Mouse (Mus musculus) embryonic facial prominence, embryonic 10.5 days (tissue): Measurements from ENCODE around the gene Mvb12b. TPM values are rescaled to one million over a fixed set of nuclear protein-coding genes. Genes with fewer than 3 reads are reported as not detected.

Source experiments
- DNase-seq: peaks from one replicate; pipeline ENCODE4 v3.0.0-alpha.2; 2017; ENCODE audit warnings: low spot score
- H3K27ac ChIP-seq: fragments of 300-500 bp; sonication (generic); replicated peaks from 2 replicates; pipeline ENCODE4 v1.5.1; 2016; ENCODE audit warnings: mild to moderate bottlenecking
- H3K27me3 ChIP-seq: fragments of 300-500 bp; sonication (generic); replicated peaks from 2 replicates; pipeline ENCODE4 v1.6.1; 2016; ENCODE audit warnings: low read depth, mild to moderate bottlenecking; ENCODE audit not compliant: poor library complexity, severe bottlenecking
- H3K36me3 ChIP-seq: fragments of 300-500 bp; sonication (generic); replicated peaks from 2 replicates; pipeline ENCODE4 v1.6.1; 2016; ENCODE audit warnings: mild to moderate bottlenecking, moderate library complexity
- H3K4me1 ChIP-seq: fragments of 300-500 bp; sonication (generic); 2 replicates; pipeline ENCODE4 v1.6.1; 2016
- H3K4me3 ChIP-seq: fragments of 300-500 bp; sonication (generic); 2 replicates; pipeline ENCODE4 v1.5.1; 2016; ENCODE audit warnings: mild to moderate bottlenecking, moderate library complexity
- H3K9me3 ChIP-seq: fragments of 300-500 bp; sonication (generic); 2 replicates; pipeline ENCODE4 v1.6.1; 2016; ENCODE audit warnings: mild to moderate bottlenecking
- WGBS: fragments of 180-500 bp; shearing (Covaris S2); methylation state at CpG from one replicate; pipeline ENCODE4 v1.1.7; 2016; 5-methylcytosine and 5-hydroxymethylcytosine counted together
- polyA plus RNA-seq: library from polyadenylated mRNA; unstranded; fragments of >200 nt; fragmentation: Nextera tagmentation; extraction: Ambion mirVana; gene quantifications from 2 replicates; pipeline ENCODE4 v1.2.1, GENCODE M21; 2016

Mvb12b gene
- polyA plus RNA-seq, 1 experiment from 2014 or later: 16.1 TPM

DNA sequence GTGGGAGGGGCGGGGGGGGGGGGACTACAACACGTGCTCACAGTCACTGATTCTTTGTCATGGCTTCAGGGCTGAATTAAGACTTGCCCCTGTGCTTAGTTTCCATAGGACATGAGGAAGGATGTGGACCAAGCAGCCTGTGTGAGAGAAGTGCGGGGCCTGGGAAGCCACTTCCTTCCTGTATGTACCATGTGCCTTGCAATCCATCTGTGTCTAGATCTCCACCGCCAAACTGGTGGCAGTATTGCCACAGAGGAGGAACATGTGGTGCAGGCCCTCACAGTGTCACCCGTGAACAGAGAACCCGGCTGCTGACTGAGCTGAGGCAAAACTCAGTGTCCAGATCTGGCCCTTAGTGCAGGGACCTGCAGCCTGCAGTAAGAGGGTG, 132.1 kb downstream of the Mvb12b start:
- no peak overlapping the region for H3K4me3 ChIP-seq
- H3K36me3 ChIP-seq: peaks cover 11% of the 10 kb centered on the region
- 71% methylated on average over 6 of the region's 6 CpGs for WGBS
- H3K27me3 ChIP-seq: no peaks in the 10 kb centered on the region
- H3K4me1 ChIP-seq: peaks cover 60% of the 10 kb centered on the region
- H3K9me3 ChIP-seq: no peaks in the 10 kb centered on the region
- peak overlapping the region; percentile 77 for H3K27ac ChIP-seq
- no peak for DNase-seq

- Histone ChIP-seq H3K4me1 (peaks cover 54% of the 10 kb centered on the region), H3K9me3 (no peaks in the 10 kb centered on the region), H3K36me3 (peaks cover 16% of the 10 kb centered on the region), H3K4me3 (no peak overlapping the region), H3K27me3 (no peaks in the 10 kb centered on the region), H3K27ac (peak overlapping the region; percentile 77)
- DNase-seq: no peak
- 77% methylated on average over 7 of the region's 7 CpGs for WGBS
Observed at GRCm38 (mm10) chr2:33754980-33755632, 132.6 kb downstream of the Mvb12b start.

DNA sequence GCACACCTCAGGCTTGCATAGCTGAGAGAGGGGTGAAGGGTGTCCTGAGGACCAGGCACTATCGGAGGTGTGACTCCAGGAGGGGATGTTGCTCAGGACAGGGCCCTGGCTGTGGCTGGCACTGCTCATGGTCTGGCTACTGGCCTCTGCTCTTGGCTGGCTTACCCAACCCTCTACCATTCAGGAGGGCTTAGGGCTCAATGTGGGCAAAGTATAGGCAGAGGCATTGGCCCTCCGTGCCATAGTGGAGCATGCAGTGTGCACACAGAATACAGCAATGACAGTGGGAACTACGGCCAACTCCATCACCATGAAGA, 133.5 kb downstream of the Mvb12b start:
- 0 out of 2 replicates have a peak overlapping the region, but pooled peaks have one; percentile 11 for H3K4me3 ChIP-seq
- no peaks in the 10 kb centered on the region for H3K27me3 ChIP-seq
- H3K36me3 ChIP-seq: peaks cover 24% of the 10 kb centered on the region
- 82% methylated on average over 3 of the region's 3 CpGs for WGBS
- H3K4me1 ChIP-seq: peaks cover 46% of the 10 kb centered on the region
- peak overlapping the region; percentile 77 for H3K27ac ChIP-seq
- H3K9me3 ChIP-seq: no peaks in the 10 kb centered on the region
- DNase-seq: no peak

DNA sequence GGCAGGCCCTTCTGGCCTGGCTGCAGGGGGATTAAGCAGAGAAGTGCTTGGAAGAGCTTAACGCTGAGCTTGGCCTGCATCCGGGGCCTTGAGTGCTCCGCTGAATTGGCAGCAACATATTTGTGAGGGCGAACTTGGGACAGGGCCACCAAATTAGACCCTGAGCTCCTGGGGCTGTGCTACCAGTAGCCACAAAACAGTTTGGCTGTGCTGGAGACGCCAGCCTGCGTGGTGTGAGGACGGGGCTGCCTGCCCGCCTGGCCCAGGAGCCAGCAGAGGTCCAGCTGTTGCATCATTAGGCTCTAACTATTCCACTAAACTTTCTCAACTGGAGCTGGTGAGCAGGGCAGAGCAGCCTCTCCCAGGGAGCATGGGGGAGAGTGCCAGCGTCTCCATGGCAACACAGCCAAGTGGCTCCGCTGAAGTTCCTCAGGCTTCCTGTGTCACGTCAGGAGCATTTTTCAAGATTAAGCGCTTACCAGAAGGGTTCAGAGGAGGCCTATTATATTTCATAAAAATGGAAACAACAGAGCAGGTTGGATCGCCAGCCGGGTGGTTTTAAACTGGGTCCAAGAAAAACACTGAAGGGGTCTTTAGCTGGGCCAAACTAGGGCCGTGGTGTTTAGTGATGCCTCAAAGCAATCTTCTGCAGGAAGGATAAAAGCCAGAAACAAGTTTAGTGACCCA, 134.0 kb downstream of the Mvb12b start:
- WGBS: 30% methylated on average over 15 of the region's 15 CpGs

GRCm38 (mm10) chr2:33750611-33751010, 137.1 kb downstream of the Mvb12b start:
- WGBS: 88% methylated on average over 7 of the region's 7 CpGs
- peaks cover 38% of the 10 kb centered on the region for H3K4me1 ChIP-seq
- H3K27ac ChIP-seq: peak overlapping the region; percentile 36; the same call in 1 of the 2 replicates

More for the DNA sequence above, 134.0 kb downstream of the Mvb12b start:
- Histone ChIP-seq H3K9me3 (no peaks in the 10 kb centered on the region), H3K36me3 (peaks cover 29% of the 10 kb centered on the region), H3K4me3 (peak overlapping the region; percentile 11; the same call in 1 of the 2 replicates), H3K27me3 (no peaks in the 10 kb centered on the region), H3K27ac (peak overlapping the region; percentile 82), H3K4me1 (peaks cover 43% of the 10 kb centered on the region)
- peak; percentile 81 for DNase-seq

DNA sequence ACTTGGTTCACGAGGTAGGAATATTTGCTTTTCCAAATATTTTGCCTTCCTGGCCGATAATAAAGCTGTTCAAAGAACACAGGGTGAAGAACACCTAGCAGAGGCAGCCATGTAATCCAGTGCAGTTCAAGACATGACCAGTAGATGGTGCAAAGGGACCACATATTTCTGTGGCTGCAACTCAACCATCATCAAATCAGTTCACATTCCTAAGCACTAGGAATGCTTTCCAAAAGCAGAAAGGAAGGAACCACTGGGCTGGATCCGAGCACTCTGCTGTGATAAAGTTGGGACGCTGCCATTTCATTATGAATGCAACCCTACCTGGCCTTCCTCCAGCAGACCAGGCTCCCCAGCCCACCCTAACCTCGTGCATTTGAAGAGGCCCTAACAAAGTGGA, 141.3 kb downstream of the Mvb12b start:
- no peaks in the 10 kb centered on the region for H3K27me3 ChIP-seq
- H3K27ac ChIP-seq: no peak overlapping the region
- peak; percentile 79 for DNase-seq
- no peaks in the 10 kb centered on the region for H3K9me3 ChIP-seq
- H3K4me1 ChIP-seq: peaks cover 3% of the 10 kb centered on the region; the same call in 1 of the 2 replicates
- H3K4me3 ChIP-seq: no peak overlapping the region
- WGBS: 14% methylated on average over 5 of the region's 5 CpGs
- peaks cover 33% of the 10 kb centered on the region for H3K36me3 ChIP-seq

More at GRCm38 (mm10) chr2:33750611-33751010, 137.1 kb downstream of the Mvb12b start:
- peaks cover 37% of the 10 kb centered on the region for H3K36me3 ChIP-seq
- H3K27me3 ChIP-seq: no peaks in the 10 kb centered on the region
- DNase-seq: no peak
- H3K4me3 ChIP-seq: no peak overlapping the region
- no peaks in the 10 kb centered on the region for H3K9me3 ChIP-seq

DNA sequence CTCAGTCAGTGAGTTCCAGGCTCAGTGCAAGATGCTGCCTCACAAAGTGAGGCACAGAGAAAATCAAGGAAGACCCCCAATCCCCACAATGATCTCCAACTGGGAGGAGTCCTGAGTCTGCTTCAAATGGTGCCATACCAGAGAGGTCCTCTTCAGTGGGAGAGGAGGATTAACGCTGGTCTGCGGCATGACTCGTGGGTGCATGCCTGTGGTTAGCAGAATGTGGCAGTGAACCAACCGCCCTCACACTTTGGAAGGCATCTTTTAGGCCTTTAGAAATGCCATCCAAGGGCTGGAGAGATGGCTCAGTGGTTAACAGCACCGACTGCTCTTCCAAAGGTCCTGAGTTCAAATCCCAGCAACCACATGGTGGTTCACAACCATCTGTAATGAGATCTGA, 142.0 kb downstream of the Mvb12b start:
- no peaks in the 10 kb centered on the region for H3K9me3 ChIP-seq
- no peak overlapping the region for H3K4me3 ChIP-seq
- peaks cover 3% of the 10 kb centered on the region; the same call in 1 of the 2 replicates for H3K4me1 ChIP-seq
- H3K27ac ChIP-seq: no peak overlapping the region
- DNase-seq: no peak
- H3K27me3 ChIP-seq: no peaks in the 10 kb centered on the region
- peaks cover 27% of the 10 kb centered on the region for H3K36me3 ChIP-seq
- WGBS: 89% methylated on average over 5 of the region's 5 CpGs

DNA sequence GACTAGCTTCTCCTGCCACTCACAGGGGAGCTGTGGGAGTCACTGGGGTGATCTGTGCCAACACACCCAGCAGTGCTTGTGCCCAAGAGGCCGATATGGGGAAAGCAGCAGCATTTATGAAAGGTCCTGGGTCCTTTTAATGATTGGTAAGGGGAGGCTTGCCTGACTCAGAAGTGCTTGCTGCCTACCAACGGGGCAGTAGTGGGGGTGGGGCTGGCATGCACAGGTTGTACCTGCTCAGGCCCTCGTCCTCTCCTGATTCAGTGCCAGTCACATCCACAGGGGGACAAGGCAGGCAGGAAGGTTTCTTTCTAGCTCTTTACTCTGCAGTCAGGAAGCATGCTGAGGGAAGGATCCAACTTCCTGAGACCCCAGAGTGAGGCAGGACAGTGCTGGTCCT, 150.6 kb downstream of the Mvb12b start:
- H3K36me3 ChIP-seq: peaks cover 17% of the 10 kb centered on the region
- H3K27ac ChIP-seq: peak overlapping the region; percentile 49; the same call in 1 of the 2 replicates
- H3K27me3 ChIP-seq: peaks cover 20% of the 10 kb centered on the region
- H3K4me1 ChIP-seq: peaks cover 15% of the 10 kb centered on the region
- no peak for DNase-seq
- no peaks in the 10 kb centered on the region for H3K9me3 ChIP-seq
- H3K4me3 ChIP-seq: no peak overlapping the region
- WGBS: 70% methylated on average over 3 of the region's 3 CpGs

GRCm38 (mm10) chr2:33736722-33737121, 151.0 kb downstream of the Mvb12b start:
- peak overlapping the region; percentile 49; the same call in 1 of the 2 replicates for H3K27ac ChIP-seq
- peaks cover 15% of the 10 kb centered on the region for H3K4me1 ChIP-seq
- no peaks in the 10 kb centered on the region for H3K9me3 ChIP-seq
- peak; percentile 77 for DNase-seq
- no peak overlapping the region for H3K4me3 ChIP-seq
- WGBS: 2% methylated on average over 2 of the region's 2 CpGs
- H3K36me3 ChIP-seq: peaks cover 21% of the 10 kb centered on the region
- H3K27me3 ChIP-seq: peaks cover 23% of the 10 kb centered on the region

DNA sequence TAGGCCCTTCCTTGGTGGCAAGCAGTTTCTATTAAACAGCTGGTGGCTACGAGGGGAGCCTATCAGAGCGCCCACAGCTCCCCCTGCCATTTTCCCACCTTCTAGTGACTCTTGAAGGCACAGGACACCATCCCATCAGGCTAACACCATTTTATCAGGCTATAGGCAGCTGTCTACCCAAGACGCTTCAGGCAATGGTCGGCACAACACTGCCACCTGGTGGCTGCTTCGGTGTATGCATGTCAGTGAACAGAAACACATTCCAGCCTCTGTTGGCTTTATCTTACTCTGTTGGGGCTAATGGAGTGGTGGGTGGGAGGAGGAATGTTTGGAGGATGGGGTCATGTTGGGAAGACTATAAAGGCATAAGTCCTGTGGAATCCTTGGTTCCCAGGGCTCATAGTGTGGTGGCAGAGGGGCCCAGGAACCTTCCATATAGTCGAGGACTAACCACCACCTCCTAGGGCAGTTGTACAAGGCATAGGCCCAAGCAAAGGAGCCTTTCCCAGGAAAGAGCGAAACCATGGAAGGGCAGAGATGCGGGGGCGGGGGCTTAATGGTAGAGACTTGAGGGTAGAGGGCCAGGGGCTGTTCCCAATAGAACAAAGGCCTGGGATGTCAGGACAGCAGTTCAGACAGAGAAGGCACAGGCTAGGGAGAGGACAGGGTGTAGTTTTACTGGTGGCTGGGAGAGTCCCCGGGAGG, 152.8 kb downstream of the Mvb12b start:
- Histone ChIP-seq H3K9me3 (no peaks in the 10 kb centered on the region), H3K27me3 (peaks cover 27% of the 10 kb centered on the region), H3K4me3 (no peak overlapping the region), H3K4me1 (peaks cover 23% of the 10 kb centered on the region), H3K27ac (no peak overlapping the region), H3K36me3 (peaks cover 29% of the 10 kb centered on the region)
- peak; percentile 86 for DNase-seq
- WGBS: 40% methylated on average over 10 of the region's 10 CpGs

GRCm38 (mm10) chr2:33729701-33730100, 158.0 kb downstream of the Mvb12b start:
- H3K4me3 ChIP-seq: no peak overlapping the region
- DNase-seq: no peak
- no peaks in the 10 kb centered on the region for H3K9me3 ChIP-seq
- WGBS: 31% methylated on average over 5 of the region's 5 CpGs
- H3K4me1 ChIP-seq: peaks cover 39% of the 10 kb centered on the region
- 0 out of 2 replicates have a peak overlapping the region, but pooled peaks have one; percentile 5 for H3K27ac ChIP-seq
- H3K36me3 ChIP-seq: peaks cover 25% of the 10 kb centered on the region
- peaks cover 47% of the 10 kb centered on the region for H3K27me3 ChIP-seq

DNA sequence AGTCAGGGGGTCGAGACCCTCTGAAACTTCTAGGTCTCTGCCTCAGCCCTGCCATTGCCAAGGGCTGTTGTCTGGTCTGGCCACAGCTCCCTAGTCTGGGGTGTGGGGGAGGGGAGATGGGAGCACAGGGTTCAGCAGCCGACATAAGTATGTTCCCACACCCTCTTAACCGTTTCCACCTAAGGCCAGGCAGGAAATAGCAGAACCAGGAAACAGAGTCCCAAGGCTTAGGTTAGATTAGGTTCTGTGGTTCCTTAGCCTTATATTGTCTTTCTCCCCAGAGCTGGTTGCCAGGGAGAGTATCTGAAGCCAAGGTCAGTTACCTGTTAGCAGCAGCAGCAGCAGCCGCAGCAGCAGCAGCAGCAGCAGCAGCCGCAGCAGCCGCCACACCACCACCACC, 160.5 kb downstream of the Mvb12b start:
- H3K27me3 ChIP-seq: peaks cover 27% of the 10 kb centered on the region

More for the DNA sequence above, 160.5 kb downstream of the Mvb12b start:
- no peaks in the 10 kb centered on the region for H3K9me3 ChIP-seq
- H3K27ac ChIP-seq: peak overlapping the region; percentile 61; the same call in 1 of the 2 replicates
- 68% methylated on average over 6 of the region's 6 CpGs for WGBS
- DNase-seq: no peak
- no peak overlapping the region for H3K4me3 ChIP-seq
- peaks cover 39% of the 10 kb centered on the region for H3K4me1 ChIP-seq
- peaks cover 14% of the 10 kb centered on the region for H3K36me3 ChIP-seq
